Mouse (Mus musculus) neural tube, embryonic 14.5 days (tissue): ENCODE results near the gene Grid2. TPM values are rescaled to one million over a fixed set of nuclear protein-coding genes. Genes with fewer than 3 reads are reported as not detected.

Experiments used
- ATAC-seq: fragments of 200-750 bp; cut with Nextera tagmentation; 2 replicates; pipeline ENCODE4 v1.8.0; 2017; ENCODE audit warnings: low read depth, mild to moderate bottlenecking, moderate TSS enrichment, moderate library complexity
- H3K27ac ChIP-seq: fragments of 300-500 bp; sonication (generic); 2 replicates; pipeline ENCODE4 v1.5.1; 2014; ENCODE audit warnings: low read depth, mild to moderate bottlenecking, control low read depth, low read length, moderate library complexity, mixed read lengths
- H3K27me3 ChIP-seq: fragments of 300-500 bp; sonication (generic); 2 replicates; pipeline ENCODE4 v1.6.1; 2014; ENCODE audit warnings: low read length; ENCODE audit not compliant: control insufficient read depth, insufficient read depth
- H3K36me3 ChIP-seq: fragments of 300-500 bp; sonication (generic); 2 replicates; pipeline ENCODE4 v1.6.1; 2014; ENCODE audit warnings: low read length, mixed read lengths; ENCODE audit not compliant: control insufficient read depth, insufficient read depth
- H3K4me1 ChIP-seq: fragments of 300-500 bp; sonication (generic); 2 replicates; pipeline ENCODE4 v1.6.1; 2014; ENCODE audit warnings: low read length; ENCODE audit not compliant: control insufficient read depth, insufficient read depth
- H3K4me2 ChIP-seq: fragments of 300-500 bp; sonication (generic); 2 replicates; pipeline ENCODE4 v1.6.1; 2014; ENCODE audit warnings: mild to moderate bottlenecking, low read depth, low read length, control low read depth
- H3K4me3 ChIP-seq: fragments of 300-500 bp; sonication (generic); 2 replicates; pipeline ENCODE4 v1.5.1; 2014; ENCODE audit warnings: low read depth, low read length, control low read depth, mixed read lengths
- H3K9ac ChIP-seq: fragments of 300-500 bp; sonication (generic); replicated peaks from 2 replicates; pipeline ENCODE4 v1.6.1; 2014; ENCODE audit warnings: low read depth, mild to moderate bottlenecking, control low read depth, low read length, mixed read lengths
- H3K9me3 ChIP-seq: fragments of 300-500 bp; sonication (generic); 2 replicates; pipeline ENCODE4 v1.6.1; 2016; ENCODE audit warnings: low read length; ENCODE audit not compliant: control insufficient read depth
- WGBS: fragments of 180-500 bp; shearing (Covaris S2); extraction: QIAGEN DNeasy Blood & Tissue Kit; methylation state at CpG from one replicate; pipeline ENCODE4 v1.1.7; 2014; 5-methylcytosine and 5-hydroxymethylcytosine counted together
- polyA plus RNA-seq: library from polyadenylated mRNA; unstranded; fragments of >200 nt; fragmentation: Nextera tagmentation; extraction: Ambion mirVana; gene quantifications from 2 replicates; pipeline ENCODE4 v1.2.1, GENCODE M21; 2014

Grid2 gene
- polyA plus RNA-seq, 1 experiment from 2014 or later = 25.1 TPM

DNA sequence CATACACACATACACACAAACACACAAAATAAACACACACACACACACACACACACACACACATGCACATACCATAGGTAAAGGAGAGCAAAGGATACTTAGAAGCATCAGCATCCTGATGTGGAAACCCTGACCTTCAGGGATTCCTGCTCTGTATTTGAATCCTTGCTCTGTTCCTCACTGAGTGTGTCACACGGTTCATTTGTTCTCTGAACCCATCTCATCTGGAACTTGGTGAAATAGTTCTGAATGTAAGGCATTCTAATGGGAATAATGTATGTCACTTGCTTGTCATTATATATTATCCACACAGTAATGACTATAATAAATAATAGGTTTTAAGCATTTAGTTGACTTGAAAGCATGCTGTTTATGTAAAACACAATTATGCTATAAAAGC lies 1173.2 kb downstream of the Grid2 start:
- no peak for ATAC-seq
- no peak overlapping the region for H3K4me2 ChIP-seq
- no peaks in the 10 kb centered on the region for H3K27me3 ChIP-seq
- H3K9me3 ChIP-seq = no peaks in the 10 kb centered on the region
- no peak overlapping the region for H3K9ac ChIP-seq
- H3K27ac ChIP-seq = no peak overlapping the region
- H3K4me3 ChIP-seq = no peak overlapping the region
- no peaks in the 10 kb centered on the region for H3K4me1 ChIP-seq
- 25% methylated on average over 1 of the region's 1 CpGs for WGBS
- H3K36me3 ChIP-seq = no peaks in the 10 kb centered on the region

DNA sequence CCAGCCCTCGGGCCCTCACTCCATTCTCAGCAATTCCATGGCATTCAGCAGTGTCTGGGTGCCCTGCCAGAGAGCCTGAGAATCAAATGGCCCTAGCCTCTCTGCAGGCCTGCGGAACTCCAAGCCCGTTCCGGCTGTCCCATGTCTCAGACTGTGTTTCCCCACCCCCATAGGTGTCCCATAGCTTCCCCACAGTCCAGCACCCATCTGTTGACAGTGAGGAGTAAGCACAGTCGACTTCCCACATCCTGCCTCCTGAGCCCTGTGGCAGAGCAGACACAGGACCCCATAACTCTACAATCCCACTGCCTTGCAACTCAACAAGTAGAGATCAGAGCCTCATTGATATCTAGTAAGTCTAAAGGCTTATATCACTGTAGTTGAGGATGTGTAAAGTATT lies 1192.5 kb downstream of the Grid2 start:
- Histone ChIP-seq H3K36me3 (no peaks in the 10 kb centered on the region), H3K9me3 (no peaks in the 10 kb centered on the region), H3K9ac (no peak overlapping the region), H3K4me3 (no peak overlapping the region), H3K27ac (no peak overlapping the region), H3K4me1 (no peaks in the 10 kb centered on the region), H3K4me2 (no peak overlapping the region), H3K27me3 (no peaks in the 10 kb centered on the region)
- WGBS = 86% methylated on average over 5 of the region's 5 CpGs
- no peak; the same call in 1 of the 2 replicates for ATAC-seq

DNA sequence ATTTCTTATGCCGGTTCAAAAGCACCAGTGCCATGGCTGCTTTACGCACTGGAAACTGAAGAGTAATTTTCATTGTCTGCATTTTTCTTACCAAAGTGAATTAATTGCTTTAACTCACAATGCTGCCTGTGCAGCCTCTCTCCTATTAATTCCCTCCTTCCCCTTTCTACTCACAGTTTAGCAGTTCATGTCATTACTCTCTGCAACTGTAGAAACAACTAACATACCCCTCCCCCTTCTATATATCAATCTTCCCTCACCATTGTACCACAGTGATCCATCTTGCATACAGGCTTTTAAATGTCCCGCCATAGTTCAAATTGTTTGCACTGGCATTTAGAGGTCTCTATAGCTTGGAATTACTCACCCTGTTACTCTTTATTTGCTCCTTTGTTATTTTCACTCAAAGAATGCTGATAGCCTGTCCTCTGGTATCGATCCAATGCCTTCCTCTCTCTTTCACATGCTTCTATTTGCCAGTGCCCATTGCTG lies 1193.2 kb downstream of the Grid2 start:
- Histone ChIP-seq H3K9ac (no peak overlapping the region), H3K4me3 (no peak overlapping the region), H3K27ac (no peak overlapping the region), H3K9me3 (no peaks in the 10 kb centered on the region), H3K27me3 (no peaks in the 10 kb centered on the region), H3K4me1 (no peaks in the 10 kb centered on the region), H3K4me2 (no peak overlapping the region), H3K36me3 (no peaks in the 10 kb centered on the region)
- 18% methylated on average over 4 of the region's 4 CpGs for WGBS
- ATAC-seq = peak; percentile 54; the same call in 1 of the 2 replicates

DNA sequence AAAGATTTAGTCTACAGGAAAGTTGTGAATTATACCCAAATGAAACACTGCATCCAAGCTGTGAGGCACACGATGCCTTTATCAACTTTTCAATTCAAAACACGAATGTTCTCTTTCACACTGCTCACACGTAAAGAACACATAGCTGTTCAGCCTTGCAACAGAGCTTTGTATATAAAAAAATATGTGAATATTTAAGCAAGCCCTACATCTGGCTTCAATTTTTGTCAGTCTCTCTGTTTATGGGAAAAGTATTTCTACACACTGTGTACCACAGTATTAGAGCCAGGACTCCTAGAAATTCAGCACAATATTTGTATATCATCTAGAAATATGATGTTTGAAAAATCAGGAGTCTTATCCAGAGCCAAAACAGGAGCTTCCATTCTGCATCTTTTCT lies 1195.1 kb downstream of the Grid2 start:
- Histone ChIP-seq H3K27ac (no peak overlapping the region), H3K4me1 (no peaks in the 10 kb centered on the region), H3K27me3 (no peaks in the 10 kb centered on the region), H3K4me3 (no peak overlapping the region), H3K4me2 (no peak overlapping the region), H3K9ac (no peak overlapping the region), H3K36me3 (no peaks in the 10 kb centered on the region), H3K9me3 (no peaks in the 10 kb centered on the region)
- WGBS = 84% methylated on average over 3 of the region's 3 CpGs
- ATAC-seq = no peak

GRCm38 (mm10) chr6:64479884-64480283 lies 1224.2 kb downstream of the Grid2 start:
- no peaks in the 10 kb centered on the region for H3K36me3 ChIP-seq
- H3K27ac ChIP-seq = no peak overlapping the region
- no peaks in the 10 kb centered on the region for H3K9me3 ChIP-seq
- no peak overlapping the region for H3K4me2 ChIP-seq
- no peak overlapping the region for H3K4me3 ChIP-seq
- no peaks in the 10 kb centered on the region for H3K4me1 ChIP-seq
- no peaks in the 10 kb centered on the region for H3K27me3 ChIP-seq
- ATAC-seq = peak; percentile 72
- WGBS = 62% methylated on average over 3 of the region's 3 CpGs
- no peak overlapping the region for H3K9ac ChIP-seq

GRCm38 (mm10) chr6:64480592-64480991 lies 1224.9 kb downstream of the Grid2 start:
- Histone ChIP-seq H3K4me3 (no peak overlapping the region), H3K4me1 (no peaks in the 10 kb centered on the region), H3K9ac (no peak overlapping the region), H3K27me3 (no peaks in the 10 kb centered on the region), H3K27ac (no peak overlapping the region), H3K4me2 (no peak overlapping the region), H3K9me3 (no peaks in the 10 kb centered on the region), H3K36me3 (no peaks in the 10 kb centered on the region)
- peak; percentile 68 for ATAC-seq
- WGBS = 69% methylated on average over 2 of the region's 2 CpGs

GRCm38 (mm10) chr6:64490313-64491067 lies 1234.8 kb downstream of the Grid2 start:
- Histone ChIP-seq H3K36me3 (no peaks in the 10 kb centered on the region), H3K4me1 (no peaks in the 10 kb centered on the region), H3K9ac (no peak overlapping the region), H3K9me3 (no peaks in the 10 kb centered on the region), H3K4me3 (no peak overlapping the region), H3K27me3 (no peaks in the 10 kb centered on the region), H3K27ac (no peak overlapping the region), H3K4me2 (no peak overlapping the region)
- WGBS = 48% methylated on average over 4 of the region's 4 CpGs
- ATAC-seq = peak; percentile 81

DNA sequence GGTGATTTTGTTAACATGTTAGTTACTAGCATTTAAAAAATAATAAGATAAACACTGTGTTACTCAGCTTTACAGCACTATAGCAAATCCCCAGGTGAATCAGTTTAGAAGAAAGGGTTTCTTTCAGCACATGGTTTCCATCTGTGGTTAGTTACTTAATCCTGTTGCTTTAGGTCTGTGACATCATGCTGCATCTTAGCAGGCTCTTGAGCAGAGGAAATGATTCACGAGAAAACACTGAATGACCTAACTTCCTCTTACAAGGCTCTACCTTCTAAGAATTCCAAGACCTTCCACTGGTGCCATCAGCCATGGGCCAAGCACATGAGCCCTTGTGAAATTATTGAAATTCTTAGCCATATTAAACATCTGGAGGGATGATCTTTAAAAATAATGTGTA lies 1248.7 kb downstream of the Grid2 start:
- Histone ChIP-seq H3K9ac (no peak overlapping the region), H3K27ac (no peak overlapping the region), H3K36me3 (no peaks in the 10 kb centered on the region), H3K4me3 (no peak overlapping the region), H3K4me1 (no peaks in the 10 kb centered on the region), H3K27me3 (no peaks in the 10 kb centered on the region), H3K4me2 (no peak overlapping the region), H3K9me3 (no peaks in the 10 kb centered on the region)
- ATAC-seq = no peak
- WGBS = 80% methylated on average over 1 of the region's 1 CpGs

- H3K4me2 ChIP-seq = no peak overlapping the region
- no peaks in the 10 kb centered on the region for H3K9me3 ChIP-seq
- 74% methylated on average over 3 of the region's 3 CpGs for WGBS
- H3K4me1 ChIP-seq = no peaks in the 10 kb centered on the region
- ATAC-seq = no peak
- H3K27me3 ChIP-seq = no peaks in the 10 kb centered on the region
- H3K27ac ChIP-seq = no peak overlapping the region
- no peak overlapping the region for H3K4me3 ChIP-seq
- H3K36me3 ChIP-seq = no peaks in the 10 kb centered on the region
- H3K9ac ChIP-seq = no peak overlapping the region
These were observed 1286.5 kb downstream of the Grid2 start for GRCm38 (mm10) chr6:64542168-64542567.
